Mouse (Mus musculus) G1E (cell line): Measurements from ENCODE around the gene Hdac6. TPM values are rescaled to one million over a fixed set of nuclear protein-coding genes. Genes with fewer than 3 reads are reported as not detected.
"Not testable (repeated sequence)": the region's sequence is repeated elsewhere in the genome, so short reads cannot be mapped to it uniquely, and the experiment has no call there.

Experiments
- ATAC-seq: 2 replicates; pipeline ENCODE4 v1.8.0; 2016; ENCODE audit warnings: mild to moderate bottlenecking; ENCODE audit not compliant: insufficient number of reproducible peaks, poor library complexity, low FRiP score, severe bottlenecking; ENCODE audit errors: extremely low read depth
- DNase-seq: peaks from one replicate; pipeline ENCODE4 v3.0.0; 2012; ENCODE audit warnings: low spot score
- H3K27me3 ChIP-seq: 2 replicates; pipeline ENCODE4 v1.6.1; 2012; ENCODE audit warnings: mild to moderate bottlenecking, low read length, inconsistent platforms; ENCODE audit not compliant: insufficient read depth
- H3K36me3 ChIP-seq: replicated peaks from 2 replicates; pipeline ENCODE3; 2012; ENCODE audit warnings: mild to moderate bottlenecking, inconsistent platforms
- H3K4me1 ChIP-seq: 2 replicates; pipeline ENCODE4 v1.6.1; 2012; ENCODE audit warnings: low read depth, low read length, inconsistent platforms, mixed read lengths; ENCODE audit not compliant: insufficient read depth
- H3K4me3 ChIP-seq: 2 replicates; pipeline ENCODE4 v1.5.1; 2012; ENCODE audit warnings: low read depth, mild to moderate bottlenecking, inconsistent platforms, low read length, moderate library complexity, mixed read lengths
- H3K9me3 ChIP-seq: replicated peaks from 2 replicates; pipeline ENCODE4 v1.6.1; 2012; ENCODE audit warnings: inconsistent platforms
- CTCF ChIP-seq: IDR thresholded peaks from 2 replicates; pipeline ENCODE4 v1.5.1; 2012; ENCODE audit warnings: low read depth, low read length, inconsistent platforms, mixed read lengths
- GATA1 ChIP-seq: IDR thresholded peaks from 2 replicates; pipeline ENCODE4 v1.6.1; 2012; ENCODE audit warnings: borderline replicate concordance, low read length, inconsistent platforms, mixed read lengths
- GATA2 ChIP-seq: IDR thresholded peaks from 2 replicates; pipeline ENCODE4 v1.6.1; 2012; ENCODE audit warnings: low read depth, low read length, inconsistent platforms, borderline replicate concordance
- POLR2AphosphoS5 ChIP-seq: IDR thresholded peaks from 2 replicates; pipeline ENCODE4 v1.6.1; 2012; ENCODE audit warnings: low read depth, low read length, inconsistent platforms; ENCODE audit not compliant: insufficient replicate concordance
- TAL1 ChIP-seq: conservative IDR thresholded peaks from 2 replicates; pipeline ENCODE4 v1.6.1; 2012; ENCODE audit warnings: low read depth, low read length, inconsistent platforms, mixed read lengths
- polyA plus RNA-seq: library from polyadenylated mRNA; stranded (reverse); fragments of >175 nt; gene quantifications from 2 replicates; pipeline ENCODE4 v1.2.3, GENCODE M21; 2012
- total RNA-seq, 2 experiments: library from RNA; stranded (forward) in 1 of 2; stranded (reverse) in 1 of 2; fragments of 200-1000 nt in 1 of 2; fragments of >200 nt in 1 of 2; fragmentation: Nextera tagmentation in 1 of 2; gene quantifications; 2 replicates each; pipeline ENCODE4 v1.2.3; 2014 to 2017

Gene Hdac6
- total and polyA plus RNA-seq, 3 experiments, result 6.5 to 17.2 (median 8.9) TPM

DNA sequence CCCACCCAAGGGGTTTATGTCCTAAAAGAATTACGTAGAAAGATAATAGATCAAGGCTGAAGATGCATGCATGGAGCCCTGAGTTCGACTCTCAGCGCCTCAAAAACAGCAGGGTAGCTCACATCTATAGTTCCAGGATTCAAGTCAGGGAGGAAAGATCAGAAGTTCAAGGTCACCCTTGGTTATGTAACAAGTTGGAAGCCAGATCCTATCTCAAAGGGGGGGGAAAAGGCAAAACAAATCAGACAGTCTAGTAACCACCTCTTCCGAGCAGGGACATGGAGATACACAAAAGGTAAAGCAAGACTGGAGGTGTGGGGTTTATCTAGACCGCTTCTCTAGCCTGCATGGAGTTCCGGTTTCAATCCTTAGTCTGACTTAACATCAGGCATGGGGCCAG lies 21.4 kb downstream of the Hdac6 start:
- no peak for DNase-seq
- Histone ChIP-seq H3K36me3 (peaks cover 11% of the 10 kb centered on the region), H3K27me3 (peaks cover 48% of the 10 kb centered on the region), H3K4me3 (no peak overlapping the region), H3K4me1 (0 out of 2 replicates have a peak, but pooled peaks cover 4% of the 10 kb centered on the region), H3K9me3 (no peaks in the 10 kb centered on the region)
- ATAC-seq, result no peak
- TF ChIP-seq CTCF (no peak), GATA2 (no peak), POLR2AphosphoS5 (no peak), TAL1 (no peak), GATA1 (no peak)

GRCm38 (mm10) chrX:7922032-7922431 lies 25.7 kb downstream of the Hdac6 start:
- no peaks in the 10 kb centered on the region for H3K4me1 ChIP-seq
- no peak overlapping the region for H3K4me3 ChIP-seq
- TF ChIP-seq GATA1, result no peak
- TF ChIP-seq POLR2AphosphoS5, result no peak
- TF ChIP-seq TAL1, result no peak
- no peak for TF ChIP-seq GATA2
- TF ChIP-seq CTCF, result no peak
- H3K27me3 ChIP-seq, result peaks cover 46% of the 10 kb centered on the region
- no peak for DNase-seq
- no peaks in the 10 kb centered on the region for H3K9me3 ChIP-seq
- no peak for ATAC-seq
- no peaks in the 10 kb centered on the region for H3K36me3 ChIP-seq

GRCm38 (mm10) chrX:7919601-7920383 lies 27.9 kb downstream of the Hdac6 start, which contains the start of gene Pcsk1n:
TSS of gene Pcsk1n (plus strand) at chrX:7919822.
- Histone ChIP-seq H3K4me1 (no peaks in the 10 kb centered on the region), H3K27me3 (peaks cover 39% of the 10 kb centered on the region), H3K9me3 (no peaks in the 10 kb centered on the region), H3K4me3 (no peak within 1 kb of the TSS), H3K36me3 (no peaks in the 10 kb centered on the region)
- DNase-seq (no peak), ATAC-seq (no peak)
- no peak for TF ChIP-seq CTCF
- TF ChIP-seq GATA2, result no peak
- TF ChIP-seq TAL1, result no peak
- no peak for TF ChIP-seq POLR2AphosphoS5
- no peak for TF ChIP-seq GATA1

GRCm38 (mm10) chrX:7917960-7918359 lies 29.7 kb downstream of the Hdac6 start:
- not testable (repeated sequence) for H3K36me3 ChIP-seq, H3K4me1 ChIP-seq, H3K4me3 ChIP-seq, ATAC-seq, H3K9me3 ChIP-seq, DNase-seq
- H3K27me3 ChIP-seq, result peaks cover 27% of the 10 kb centered on the region

GRCm38 (mm10) chrX:7915669-7916068 lies 32.0 kb downstream of the Hdac6 start:
- not testable (repeated sequence) for DNase-seq, H3K4me3 ChIP-seq, H3K36me3 ChIP-seq, H3K9me3 ChIP-seq, H3K4me1 ChIP-seq, ATAC-seq
- peaks cover 13% of the 10 kb centered on the region for H3K27me3 ChIP-seq

DNA sequence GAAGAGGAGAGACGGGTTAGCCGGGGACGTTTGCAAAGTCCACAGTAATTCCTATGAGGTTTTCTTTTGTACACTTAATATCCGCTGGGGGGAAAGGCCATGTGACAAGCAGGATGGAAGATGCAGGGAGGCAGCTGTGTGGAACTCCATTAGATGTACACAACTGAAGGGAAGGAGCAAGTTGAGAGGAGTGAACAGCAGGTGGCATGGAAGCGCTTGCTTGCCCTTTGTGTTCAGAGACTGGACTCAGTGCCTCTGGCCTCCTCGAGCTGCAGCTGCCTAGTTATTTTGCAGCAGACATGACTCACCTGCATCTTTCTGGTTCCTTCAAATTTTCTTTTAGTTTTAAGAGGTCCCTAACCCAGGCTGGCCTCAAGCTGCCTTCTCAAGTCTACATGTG lies 37.2 kb downstream of the Hdac6 start:
- Histone ChIP-seq H3K4me1 (no peaks in the 10 kb centered on the region), H3K9me3 (no peaks in the 10 kb centered on the region), H3K27me3 (no peaks in the 10 kb centered on the region), H3K36me3 (peaks cover 24% of the 10 kb centered on the region), H3K4me3 (no peak overlapping the region)
- TF ChIP-seq CTCF (no peak), GATA2 (no peak), GATA1 (no peak), POLR2AphosphoS5 (no peak)
- DNase-seq, result no peak
- ATAC-seq, result no peak

DNA sequence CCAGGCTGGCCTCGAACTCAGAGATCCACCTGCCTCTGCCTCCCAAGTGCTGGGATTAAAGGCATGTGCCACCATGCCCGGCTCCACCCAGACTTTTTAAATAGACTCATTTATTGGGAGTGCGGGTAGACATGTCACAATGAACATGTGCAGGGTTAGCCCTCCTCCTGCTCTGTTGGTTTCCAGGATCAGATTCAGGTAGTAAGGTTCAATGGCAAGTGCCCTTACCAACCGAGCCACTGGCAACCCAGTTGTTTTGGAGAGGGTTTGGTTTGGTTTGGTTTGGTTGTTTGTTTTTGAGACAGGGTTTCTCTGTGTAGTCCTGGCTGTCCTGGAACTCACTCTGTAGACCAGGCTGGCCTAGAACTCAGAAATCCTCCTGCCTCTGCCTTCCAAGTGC lies 38.4 kb downstream of the Hdac6 start, which contains the start of gene Gm10490:
Gene Gm10490, plus strand, starts transcription at position 301 of the 400 bp plus-strand sequence.
- not testable (repeated sequence) for DNase-seq, H3K4me1 ChIP-seq, ATAC-seq, H3K27me3 ChIP-seq, H3K9me3 ChIP-seq, H3K4me3 ChIP-seq
- peaks cover 32% of the 10 kb centered on the region for H3K36me3 ChIP-seq
